Mouse (Mus musculus): ENCODE results near the gene Mup2.
"Not testable (repeated sequence)": the region's sequence is repeated elsewhere in the genome, so short reads cannot be mapped to it uniquely, and the experiment has no call there.

The Mup2 gene

DNA sequence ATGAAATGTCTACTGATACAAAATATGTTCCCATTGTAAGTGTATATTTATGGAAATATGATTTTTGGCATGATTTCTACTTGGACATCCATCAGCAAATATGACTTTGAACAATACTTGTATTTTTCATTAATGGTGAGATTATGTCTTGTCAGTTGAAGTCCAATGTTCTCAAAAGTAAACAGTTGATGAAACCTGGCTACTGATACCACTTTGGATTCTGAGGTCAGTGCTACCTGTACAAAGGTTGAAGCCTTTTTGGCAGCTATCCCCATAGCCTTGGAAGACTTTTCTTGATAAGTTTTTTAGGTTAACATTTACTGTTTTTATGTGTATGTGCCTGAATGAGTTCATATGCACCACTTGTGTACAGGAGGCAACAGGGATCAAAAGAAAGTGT lies at the start of gene Mup2:
Gene Mup2, minus strand, starts transcription at position 101 of the 400 bp plus-strand sequence.
- in situ Hi-C loops (cut with MboI; ENCODE audit: low pct_unique_long_range_greater_than_20kb in 1 of 2, low sequenced_read_pairs in 2 of 2, unreplicated experiment in 1 of 2), result not testable (repeated sequence)
